Mouse (Mus musculus) T-cell, adult 66 days (primary cell): ENCODE data around the gene Tbc1d30. TPM values are rescaled to one million over a fixed set of nuclear protein-coding genes. Genes with fewer than 3 reads are reported as not detected.

Experiments used
- total RNA-seq, 2 experiments: library from RNA; stranded (reverse); gene quantifications; 3 replicates in 1 of 2; 4 replicates in 1 of 2; pipeline ENCODE4 v1.2.4; 2023

Gene Tbc1d30
- 10 to 100 TPM; 23.9 to 25.3 TPM for total RNA-seq

GRCm38 (mm10) chr10:121351066-121351581 is at the start of gene Tbc1d30:
Gene Tbc1d30, minus strand, starts transcription at chr10:121351278.

GRCm38 (mm10) chr10:121364801-121365564 is 13.9 kb upstream of the Tbc1d30 start, which contains the start of gene Gns:
Gene Gns, plus strand, starts transcription at chr10:121365090.

Other genes starting within 250 kb of the Tbc1d30 start
- 10 to 100 TPM; 39.3 to 41.8 TPM for gene Gns, start 13.8 kb upstream of the Tbc1d30 start, total RNA-seq
- 10 to 100 TPM; 58.3 to 70.1 TPM for gene Rassf3, start 125.1 kb upstream of the Tbc1d30 start, total RNA-seq
- 10 to 100 TPM; 67.8 to 76.8 TPM for gene Tbk1, start 235.5 kb upstream of the Tbc1d30 start, total RNA-seq